Mouse (Mus musculus) kidney, postnatal 14 days (tissue): Measurements from ENCODE around the gene Fbln1.
A peak's percentile ranks its signal among the peaks of the same experiment; 100 is the strongest.
"Not testable (repeated sequence)": the region's sequence is repeated elsewhere in the genome, so short reads cannot be mapped to it uniquely, and the experiment has no call there.

ENCODE experiments used
- DNase-seq: peaks from one replicate; pipeline ENCODE4 v3.0.0; 2022; ENCODE audit warnings: mixed read lengths

Fbln1 gene

DNA sequence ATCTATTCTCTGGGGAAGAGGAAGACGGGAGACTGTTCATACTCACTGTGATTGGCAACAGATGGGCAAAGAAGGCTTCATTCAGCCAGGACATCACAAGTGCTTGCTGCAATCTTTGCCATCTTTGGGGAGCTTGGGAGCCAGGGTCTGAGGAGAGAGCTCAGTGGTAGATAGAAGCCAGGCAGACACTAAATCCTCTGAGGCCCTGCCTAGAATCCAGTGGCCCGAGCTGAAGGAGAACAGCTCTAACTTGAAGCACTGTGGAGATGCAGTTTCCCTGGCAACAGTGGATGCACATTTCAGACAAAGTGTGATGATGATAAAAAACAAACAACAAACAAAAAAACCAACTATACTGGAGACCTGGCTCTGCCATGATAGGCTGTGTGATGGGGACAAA is 90.2 kb downstream of the Fbln1 start:
- DNase-seq, result no peak

DNA sequence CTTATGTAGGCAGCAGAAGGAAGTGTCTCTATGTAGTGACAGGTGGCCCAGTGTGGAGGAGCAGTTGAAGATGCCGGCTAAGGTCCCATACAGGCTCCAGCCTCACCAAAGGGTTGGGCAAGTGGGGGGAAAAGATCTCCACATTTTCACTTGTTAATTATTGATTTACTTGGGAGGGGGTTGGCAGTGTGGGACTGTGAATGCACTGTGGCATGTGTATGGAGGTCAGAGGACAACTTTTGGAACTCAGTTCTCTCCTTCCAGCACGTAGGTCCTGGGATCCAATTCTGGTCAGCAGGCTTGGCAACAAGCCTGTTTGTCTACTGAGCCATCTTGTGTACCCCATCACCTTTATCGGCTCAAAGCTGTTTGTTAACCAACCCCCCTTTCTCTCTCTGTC is 90.8 kb downstream of the Fbln1 start:
- DNase-seq, result peak; percentile 37

DNA sequence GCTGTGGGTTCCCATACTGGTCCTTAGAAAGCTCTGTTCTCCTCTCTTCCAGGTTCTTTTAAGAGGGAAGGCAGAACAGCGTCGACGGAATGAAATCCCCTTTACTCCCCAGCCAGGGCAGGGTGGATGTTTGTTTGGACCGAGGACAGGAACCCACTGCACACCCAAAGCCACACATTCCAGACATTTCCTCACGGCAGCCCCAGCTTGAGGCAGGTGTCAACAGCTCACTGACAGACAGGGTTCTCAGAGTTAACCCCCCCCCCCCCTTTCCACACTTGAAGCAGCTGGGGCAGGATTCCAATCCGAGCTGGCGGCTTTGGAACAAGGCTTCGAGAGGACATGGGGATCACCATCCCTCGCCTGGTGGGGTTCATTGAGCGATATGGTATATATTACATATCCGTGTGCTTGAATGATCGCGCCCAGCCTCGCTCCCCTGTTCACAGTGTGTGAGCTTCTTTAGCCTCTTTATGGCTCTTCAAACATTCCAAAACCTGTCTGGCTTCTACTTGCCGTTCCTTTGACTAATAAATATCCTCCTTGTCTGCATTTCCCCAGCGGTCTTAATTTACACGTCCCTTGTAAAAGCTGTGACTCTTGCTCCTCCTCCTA is 92.5 kb downstream of the Fbln1 start:
- DNase-seq, result no peak

DNA sequence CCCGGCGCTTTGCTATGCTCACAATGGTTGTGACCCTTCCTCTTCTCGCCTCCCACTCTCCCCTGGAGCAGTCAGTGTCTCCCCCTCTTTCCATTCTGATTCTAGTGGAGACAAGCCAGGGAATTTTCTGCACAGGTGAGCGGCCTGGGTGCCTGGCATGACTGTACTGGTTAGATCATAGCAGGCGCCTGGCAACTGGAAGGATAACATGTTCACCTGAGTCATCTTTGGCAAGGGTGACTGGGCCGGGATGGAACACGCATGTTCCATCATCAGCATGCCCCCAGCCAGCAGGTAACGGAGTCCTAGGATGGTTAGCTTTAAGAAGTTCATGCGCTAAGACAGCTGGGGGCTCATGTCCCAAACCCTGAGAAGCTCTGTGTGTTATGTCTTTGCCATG is 93.2 kb downstream of the Fbln1 start:
- no peak for DNase-seq

DNA sequence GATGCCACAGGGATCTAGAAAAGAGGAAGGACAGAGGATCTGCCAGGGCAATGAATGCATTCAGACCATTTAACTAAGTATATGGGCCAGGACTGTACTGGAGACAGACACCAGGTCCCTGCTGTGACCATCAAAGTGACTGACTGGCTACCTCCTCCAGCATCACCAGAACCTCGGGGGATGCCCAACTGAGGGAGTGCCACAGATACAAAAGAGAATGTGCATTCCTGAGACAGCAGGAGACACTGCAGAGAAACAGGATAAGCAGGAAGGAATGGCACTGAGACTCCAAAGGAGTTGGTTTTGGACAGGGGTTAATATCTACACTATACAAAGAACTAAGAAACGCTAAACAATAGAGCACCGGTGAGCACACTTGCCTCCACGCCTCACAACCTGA is 97.5 kb downstream of the Fbln1 start:
- no peak for DNase-seq

DNA sequence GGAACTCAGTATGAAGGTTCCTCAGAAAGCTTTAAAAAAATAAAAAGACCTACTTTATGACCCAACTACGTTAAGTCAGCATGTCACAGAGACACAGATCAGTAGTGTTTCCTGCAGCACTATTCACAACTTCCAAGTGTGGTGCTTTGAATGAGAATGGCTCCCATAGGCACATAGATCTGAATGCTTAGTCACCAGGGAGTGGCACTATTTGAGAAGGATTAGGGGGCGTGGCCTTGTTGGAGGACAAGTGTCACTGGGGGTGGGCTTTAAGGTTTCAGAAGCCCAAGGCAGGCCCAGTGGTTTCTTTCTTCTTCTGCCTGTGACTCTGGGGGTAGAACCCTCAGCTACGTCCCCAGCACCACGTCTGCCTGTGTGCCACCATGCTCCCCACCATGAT is 98.2 kb downstream of the Fbln1 start:
- DNase-seq, result no peak

DNA sequence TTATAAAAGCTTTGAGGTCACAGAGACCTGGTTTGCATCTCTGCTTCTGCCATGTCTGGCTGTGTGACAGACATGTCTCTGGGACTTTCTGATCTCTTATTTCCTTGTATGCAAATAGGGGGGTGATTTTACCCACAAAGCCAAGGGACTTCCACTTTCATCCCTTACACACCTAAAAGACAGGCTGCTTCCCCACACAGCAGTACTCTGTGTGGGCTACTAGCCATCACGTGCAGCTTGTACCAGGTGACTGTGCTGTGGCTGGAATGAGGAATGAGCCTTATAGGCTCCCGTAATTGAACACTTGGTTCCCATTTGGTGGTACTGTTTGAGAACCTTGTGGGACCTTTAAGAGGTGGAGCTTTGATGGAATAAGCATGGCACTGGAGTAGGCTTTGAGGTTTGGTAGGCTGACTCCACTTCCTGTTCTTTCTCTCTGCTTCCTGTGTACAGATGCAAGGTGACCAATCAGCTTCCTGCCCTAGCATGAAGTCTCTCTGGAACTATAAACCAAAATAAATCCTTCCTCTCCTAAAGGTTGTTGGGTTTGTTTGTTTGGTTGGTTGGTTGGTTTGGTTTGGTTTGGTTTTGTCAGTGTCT is 101.4 kb downstream of the Fbln1 start:
- DNase-seq, result no peak

DNA sequence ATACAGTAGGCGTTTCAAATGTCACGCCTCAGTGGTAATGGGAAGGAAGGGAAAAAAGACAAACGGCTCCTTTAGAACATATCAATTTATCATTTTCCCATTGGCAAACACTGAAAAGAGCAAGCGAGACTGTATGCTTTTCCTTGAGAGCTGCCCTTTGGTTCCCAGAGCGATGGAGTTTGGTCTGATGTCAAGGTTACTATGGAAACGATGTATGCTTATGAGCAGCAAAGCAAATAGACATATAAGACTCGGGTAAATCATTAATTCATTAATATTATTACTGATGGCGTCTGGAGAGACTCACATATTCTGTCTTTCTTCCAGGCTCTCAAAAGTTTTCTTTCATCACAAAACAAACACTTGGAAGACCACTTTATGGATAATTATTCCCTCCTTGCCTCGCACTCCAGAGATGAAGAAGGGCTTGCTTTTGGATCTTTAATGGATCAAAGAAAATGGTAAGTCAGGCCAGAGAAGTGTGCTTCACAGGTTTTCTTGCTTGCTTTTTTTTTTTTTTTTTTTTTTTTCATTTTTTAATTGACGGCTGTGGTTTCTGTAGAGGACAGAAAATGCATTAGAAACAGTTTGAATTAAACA is 105.4 kb downstream of the Fbln1 start:
- no peak for DNase-seq

DNA sequence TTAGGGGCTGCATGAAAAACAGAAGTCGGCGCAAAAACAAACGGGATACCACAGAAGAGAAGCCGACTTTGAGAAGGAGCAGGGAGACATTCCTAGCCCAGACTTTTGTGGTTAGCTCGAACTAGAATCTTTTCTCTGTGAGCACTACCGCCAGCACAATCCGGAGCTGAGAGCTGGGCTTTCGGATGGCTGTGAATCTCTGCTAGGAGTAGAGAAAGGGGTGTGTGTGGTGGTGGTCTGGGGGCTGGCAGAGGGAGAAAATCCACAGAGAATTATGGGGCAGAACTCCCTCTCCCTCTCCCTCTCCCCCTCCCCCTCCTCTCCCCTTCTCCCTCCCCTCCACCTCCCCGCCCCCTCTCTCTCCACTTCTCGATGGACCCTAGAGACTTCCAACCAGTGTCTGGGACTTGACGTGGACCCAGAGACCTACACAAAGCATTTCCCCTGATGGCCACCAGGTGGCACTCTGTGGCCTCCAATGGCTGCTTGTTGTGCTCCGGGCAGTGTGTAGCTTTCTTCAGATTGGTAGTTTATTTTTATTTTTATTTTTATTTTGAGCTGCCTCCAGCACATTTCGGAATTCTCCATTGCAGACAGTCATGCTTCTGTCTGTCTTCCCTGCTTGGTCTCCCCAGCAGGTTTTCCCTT is 109.8 kb downstream of the Fbln1 start:
- peak; percentile 85 for DNase-seq

DNA sequence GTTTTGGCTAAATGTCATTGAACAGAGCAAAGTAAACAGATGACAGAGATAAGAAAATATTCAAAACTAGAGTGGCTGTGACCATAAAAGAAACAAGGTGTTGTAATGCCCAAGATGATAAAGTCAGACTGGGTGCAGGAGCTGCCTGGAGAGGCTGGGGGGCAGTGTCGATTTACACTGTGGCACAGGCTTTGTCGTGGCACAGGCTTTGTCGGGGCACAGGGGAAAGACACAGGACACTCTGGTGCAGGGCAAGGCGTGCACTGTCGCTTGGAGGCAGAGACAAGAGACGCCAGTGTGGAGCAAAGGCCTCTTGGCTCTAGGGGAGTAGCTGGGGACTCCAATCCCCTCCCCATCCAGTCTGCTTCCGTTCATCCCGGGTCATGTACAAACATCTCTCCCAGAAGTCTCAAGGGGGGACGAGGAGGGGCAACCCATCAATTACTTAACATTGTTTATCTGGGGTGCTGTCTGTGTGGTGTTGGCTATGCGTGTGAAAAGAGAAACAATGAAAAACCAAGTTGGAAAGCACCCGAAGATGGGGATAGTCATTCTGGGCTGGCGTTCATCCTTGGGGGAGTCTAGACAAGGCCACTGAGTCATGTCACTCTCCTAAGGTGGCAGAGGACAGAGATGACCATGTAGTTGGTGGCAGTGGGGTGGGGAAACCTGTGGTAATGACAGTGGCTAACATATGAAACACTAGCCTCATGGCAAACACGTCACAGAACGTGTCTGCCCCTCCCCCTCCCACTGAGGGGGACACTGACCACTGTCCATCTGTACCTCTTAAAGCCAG is 110.8 kb downstream of the Fbln1 start:
- DNase-seq, result peak; percentile 20

DNA sequence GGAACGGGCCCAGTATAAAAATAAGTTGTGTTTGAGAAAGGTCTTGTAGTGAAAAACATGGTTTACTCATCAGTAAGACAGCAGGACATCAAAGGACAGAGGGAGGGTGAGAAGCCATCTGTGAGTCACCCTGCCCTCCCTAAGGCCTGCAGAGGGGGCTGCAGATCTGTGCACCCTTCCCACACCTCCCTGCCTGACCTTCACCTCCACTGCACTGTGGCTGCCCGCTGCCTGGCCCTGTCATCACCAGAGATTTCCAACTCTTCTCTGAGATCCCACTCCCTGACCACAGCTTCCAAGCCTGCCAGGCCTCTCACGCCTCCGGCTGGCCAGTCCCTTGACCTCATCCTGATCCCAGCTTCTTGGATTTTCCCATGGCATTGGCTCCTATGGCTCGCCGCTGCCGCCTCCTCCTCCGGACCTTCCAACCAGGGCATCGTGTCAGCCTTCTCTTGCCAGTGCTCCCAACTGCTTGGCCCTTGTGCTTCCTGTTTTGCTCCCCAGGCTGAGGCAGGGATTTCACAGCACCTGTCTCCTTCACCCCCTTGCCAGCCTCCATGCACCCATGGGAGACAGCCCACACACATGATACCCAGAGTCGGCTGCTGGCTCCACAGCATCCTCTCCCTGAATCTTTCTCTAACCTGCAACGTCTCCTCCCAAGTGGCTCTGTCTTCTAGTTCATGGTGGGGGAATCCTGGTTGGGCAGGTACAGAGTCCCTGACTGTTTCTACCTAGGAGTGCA is 114.3 kb downstream of the Fbln1 start:
- no peak for DNase-seq

DNA sequence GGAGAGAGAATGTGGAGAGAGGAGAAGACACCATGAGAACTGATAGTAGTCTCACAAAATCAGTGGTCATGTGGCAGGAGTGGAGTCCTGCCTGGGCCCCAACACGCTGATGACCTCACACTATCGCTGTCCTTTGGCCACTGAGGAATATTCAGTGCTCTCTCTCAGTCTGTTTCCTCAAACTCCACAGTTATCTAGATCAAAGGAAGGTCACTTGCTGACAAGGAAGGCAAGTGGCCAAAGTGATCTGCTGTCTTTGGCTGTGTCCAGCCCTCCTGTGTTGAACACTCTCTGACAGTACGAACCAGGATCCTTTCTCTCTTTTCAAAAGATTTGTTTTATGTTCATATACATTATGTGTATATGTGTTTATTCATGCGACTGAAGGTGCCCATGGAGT is 117.5 kb downstream of the Fbln1 start:
- no peak for DNase-seq

DNA sequence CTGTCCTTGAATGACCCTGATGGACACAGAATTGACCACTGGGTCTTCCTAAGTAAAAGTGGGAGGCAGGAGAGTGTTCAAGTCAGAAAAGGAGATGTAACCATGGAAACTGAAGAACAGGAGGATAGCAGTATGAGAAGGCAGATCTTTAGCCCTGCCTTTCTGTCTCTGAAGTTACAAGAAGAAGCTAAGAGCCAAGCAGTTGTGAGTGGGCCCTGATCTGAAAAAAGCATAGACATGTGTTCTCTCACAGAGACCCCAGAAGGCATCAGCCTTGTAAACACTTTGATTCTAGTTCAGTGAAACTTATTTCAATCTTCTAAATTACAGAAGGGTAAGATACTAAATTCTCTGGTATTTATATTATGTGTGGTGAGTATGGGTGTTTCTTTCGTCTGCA is 118.7 kb downstream of the Fbln1 start:
- DNase-seq, result no peak

DNA sequence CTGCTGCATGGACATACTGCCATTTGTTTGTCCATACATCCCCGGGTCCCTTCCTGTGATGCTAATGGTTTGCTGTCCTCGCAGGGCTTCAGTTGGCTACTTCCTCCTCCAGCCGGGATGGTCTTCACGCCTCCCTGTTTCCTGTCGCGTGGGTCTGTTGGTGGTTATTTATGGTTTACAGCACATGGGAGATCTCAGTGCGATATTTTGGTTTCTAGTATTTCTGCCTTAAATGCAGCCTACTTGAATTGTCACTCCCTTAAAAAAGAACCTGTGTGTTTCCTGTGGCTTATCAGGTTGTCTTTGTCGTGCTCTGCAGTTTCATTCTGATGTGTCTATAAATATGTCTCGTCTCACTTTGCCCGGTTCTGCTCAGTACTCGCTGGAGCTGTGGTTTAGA is 122.1 kb downstream of the Fbln1 start:
- no peak for DNase-seq

DNA sequence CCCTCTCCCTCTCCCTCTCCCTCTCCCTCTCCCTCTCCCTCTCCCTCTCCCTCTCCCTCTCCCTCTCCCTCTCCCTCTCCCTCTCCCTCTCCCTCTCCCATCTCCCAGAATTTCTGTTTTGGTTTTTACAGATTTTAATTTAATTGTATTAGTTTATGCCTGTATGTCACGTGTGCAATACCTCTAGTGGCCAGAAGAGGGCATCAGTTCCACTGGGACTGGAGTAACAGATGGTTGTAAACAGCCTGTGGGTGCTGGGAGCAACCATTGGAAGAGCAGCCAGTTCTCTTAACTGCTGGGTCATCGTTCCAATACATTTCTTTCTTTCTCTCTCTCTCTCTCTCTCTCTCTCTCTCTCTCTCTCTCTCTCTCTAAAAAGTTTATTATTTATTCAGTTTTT is 122.7 kb downstream of the Fbln1 start:
- not testable (repeated sequence) for DNase-seq

DNA sequence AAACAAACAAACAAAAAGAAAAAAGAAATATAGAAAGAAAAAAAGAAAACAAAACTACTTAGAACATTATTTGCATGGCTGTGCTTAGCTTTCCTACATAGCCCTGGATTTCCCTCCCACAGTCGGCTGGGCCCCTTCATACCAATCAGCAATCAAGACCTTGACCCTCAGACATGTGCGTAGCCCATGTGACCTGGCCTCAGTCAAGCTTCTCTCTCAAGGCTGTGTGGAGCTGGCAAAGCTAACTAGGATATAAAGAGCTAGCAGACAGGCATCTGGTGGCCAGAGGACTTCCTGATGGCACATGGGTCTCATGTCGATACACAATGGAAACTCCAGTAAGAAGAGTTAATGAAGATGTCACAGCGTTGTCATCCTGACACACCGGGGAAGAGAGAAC is 123.3 kb downstream of the Fbln1 start:
- DNase-seq, result no peak

DNA sequence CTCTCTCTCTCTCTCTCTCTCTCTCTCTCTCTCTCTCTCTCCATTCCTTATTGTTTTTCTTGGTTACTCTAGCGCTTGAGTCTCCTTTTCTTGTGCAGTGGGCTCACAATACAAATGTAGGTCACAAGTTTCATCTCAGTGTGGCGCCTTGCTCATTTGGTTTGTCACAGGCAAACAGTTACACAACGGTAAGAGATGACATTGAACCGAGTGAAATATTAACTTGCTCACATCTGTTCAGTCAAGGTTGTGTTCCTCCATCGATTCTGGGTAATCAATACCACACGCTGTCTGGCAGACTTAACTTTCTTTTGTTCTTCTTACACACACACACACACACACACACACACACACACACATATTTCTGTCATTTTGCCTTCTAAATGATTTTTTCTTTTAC is 124.3 kb downstream of the Fbln1 start:
- no peak for DNase-seq

DNA sequence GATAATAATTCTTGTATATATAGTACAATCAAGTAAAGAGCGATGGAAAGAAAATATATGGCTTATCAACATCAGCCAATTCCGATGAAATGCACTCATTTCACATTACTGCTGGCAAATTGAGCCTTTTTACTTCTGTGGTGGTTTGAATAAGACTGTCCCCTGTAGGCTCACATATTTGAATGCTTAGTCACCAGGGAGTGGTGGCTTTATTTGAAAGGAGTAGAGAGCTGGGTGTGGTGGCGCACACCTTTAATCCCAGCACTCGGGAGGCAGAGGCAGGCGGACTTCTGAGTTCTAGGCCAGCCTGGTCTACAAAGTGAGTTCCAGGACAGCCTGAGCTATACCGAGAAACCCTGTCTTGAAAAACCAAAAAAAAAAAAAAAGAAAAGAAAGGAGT is 127.8 kb downstream of the Fbln1 start:
- DNase-seq, result not testable (repeated sequence)

DNA sequence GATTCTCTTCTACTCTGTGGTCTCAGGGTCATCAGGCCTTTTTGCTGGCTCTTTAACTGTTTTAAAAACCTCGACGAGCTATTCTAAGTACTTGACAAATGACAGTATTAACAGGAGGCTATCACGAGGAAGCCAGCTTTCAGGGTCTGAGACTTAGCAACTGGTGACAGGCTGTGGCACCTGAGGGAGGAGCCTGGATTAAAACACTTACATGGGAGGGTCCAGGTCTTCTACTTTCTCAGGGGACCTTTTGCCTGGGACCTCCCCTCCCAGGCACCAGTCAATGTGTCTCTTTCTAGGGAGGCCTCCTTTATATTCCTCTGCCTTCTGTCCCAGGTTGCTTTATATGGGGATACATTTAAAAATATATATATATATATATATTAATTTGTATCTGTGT is 128.5 kb downstream of the Fbln1 start:
- no peak for DNase-seq

DNA sequence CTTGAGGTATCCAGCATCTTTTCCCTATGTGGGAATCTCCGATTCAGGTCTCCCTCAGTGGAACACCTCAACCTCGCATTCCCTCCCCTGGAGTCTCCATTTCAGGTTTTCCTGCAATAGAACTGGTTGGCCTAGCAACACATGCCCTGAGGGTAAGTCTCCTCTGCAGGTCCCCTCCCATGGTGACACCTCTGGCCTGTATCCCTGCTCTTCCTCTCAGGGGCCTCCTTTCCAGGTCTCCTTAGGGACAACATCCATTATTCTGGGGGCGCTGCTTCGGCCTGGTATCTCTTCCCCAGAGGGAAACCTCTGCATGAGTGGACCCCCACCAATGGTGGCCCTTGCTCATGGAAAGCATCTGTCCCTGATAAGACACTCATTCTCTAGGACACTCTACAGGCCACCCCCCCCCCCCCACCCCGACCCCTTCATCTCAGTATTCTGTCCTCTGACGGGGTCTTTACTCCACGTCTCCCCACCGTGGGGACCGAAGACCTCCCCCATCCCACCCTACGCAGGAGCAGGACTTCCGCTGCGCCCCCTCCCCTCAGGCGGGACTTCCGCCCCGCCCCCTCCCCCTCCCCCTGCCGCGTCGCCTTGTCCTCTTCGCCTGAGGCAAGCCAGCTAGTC is 130.0 kb downstream of the Fbln1 start, which contains the start of gene Atxn10:
Atxn10 (plus strand) TSS at position 575 of the 630 bp plus-strand sequence.
- no peak for DNase-seq
